In the genomic region with DNA sequence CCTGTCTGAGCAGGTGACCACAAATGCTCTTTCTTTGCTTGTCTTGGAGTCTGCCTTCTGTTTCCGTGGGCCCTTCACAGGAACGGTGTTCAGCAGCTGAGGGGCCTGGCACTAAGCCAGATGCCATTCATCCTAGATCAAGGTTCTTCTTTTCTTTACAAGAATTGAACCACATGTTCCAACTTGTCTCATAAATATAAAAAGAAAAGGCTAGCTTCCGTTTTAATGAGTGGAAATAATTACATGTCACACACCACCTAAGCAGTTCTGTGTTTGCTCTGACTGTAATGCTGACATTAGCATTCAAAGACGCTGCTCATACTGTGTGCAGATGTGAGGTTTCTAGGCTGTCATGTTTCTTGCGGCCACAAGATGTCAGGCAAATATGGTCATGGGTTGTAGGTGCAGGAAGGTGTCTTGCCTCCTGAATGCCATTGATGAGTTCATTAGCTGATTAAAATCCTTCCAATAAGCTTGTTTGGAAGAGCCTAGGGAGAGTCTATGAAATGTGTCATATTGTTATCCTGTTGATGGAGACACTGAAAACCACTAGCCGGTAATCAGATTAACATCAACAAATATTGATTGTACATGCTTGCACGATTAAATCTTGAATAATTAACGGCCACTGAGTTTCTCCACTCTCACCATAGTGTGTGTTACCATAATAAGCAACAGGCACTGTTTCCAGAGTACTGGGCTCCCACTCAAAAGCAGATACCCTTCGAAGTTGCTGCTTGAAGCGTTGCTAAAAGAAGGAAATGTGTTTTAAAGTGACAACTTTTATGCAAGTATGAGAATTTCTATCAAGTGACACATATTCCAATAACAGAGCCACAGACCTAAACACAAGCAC, we compare ENCODE assay signal across 8 mouse cellular contexts.
DNase-seq lines count a peak whose midpoint lies in the region; ATAC-seq and TF ChIP-seq lines count a peak whose summit lies in the region.

No protein-coding gene starts in this region.

- no peak overlapping the region for H3K4me3 ChIP-seq in layer of hippocampus, adult 2 months
- H3K4me3 ChIP-seq in embryonic facial prominence, embryonic 12.5 days = no peak overlapping the region
- H3K4me3 ChIP-seq in intestine, postnatal 0 days (ENCODE audit: low read depth, low read length) = no peak overlapping the region

- peak; percentile 84 for TF ChIP-seq CTCF in layer of hippocampus, adult 2 months (conservative IDR thresholded peaks at IDR 0.05)
- peak; percentile 84 for TF ChIP-seq CTCF in intestine, postnatal 0 days (IDR thresholded peaks at IDR 0.05; ENCODE audit: low read depth)

- H3K4me1 ChIP-seq in embryonic facial prominence, embryonic 12.5 days = 0 out of 2 replicates have a peak, but pooled peaks cover 9% of the 10 kb centered on the region
- H3K4me1 ChIP-seq in intestine, postnatal 0 days (replicated peaks; ENCODE audit: control insufficient read depth, insufficient read depth, low read length) = no peaks in the 10 kb centered on the region

- no peak overlapping the region for H3K9ac ChIP-seq in embryonic facial prominence, embryonic 12.5 days
- H3K9ac ChIP-seq in intestine, postnatal 0 days (ENCODE audit: low read depth, low read length) = no peak overlapping the region

- DNase-seq in layer of hippocampus, adult 2 months (ENCODE audit: low spot score in 2 of 2) = peak in 1 of 2 experiments; percentile 25
- DNase-seq in layer of hippocampus, postnatal 25 days (ENCODE audit: extremely low spot score in 1 of 2, low spot score in 1 of 2) = no peak
- DNase-seq in R1 (ENCODE audit: low read depth, low spot score) = peak; percentile 12
- DNase-seq in testis, postnatal 14 days (ENCODE audit: low spot score) = no peak
- DNase-seq in urinary bladder, adult 18-20 months (ENCODE audit: low spot score in 2 of 2) = no peak

- H3K27me3 ChIP-seq in embryonic facial prominence, embryonic 12.5 days = no peaks in the 10 kb centered on the region
- no peaks in the 10 kb centered on the region for H3K27me3 ChIP-seq in intestine, postnatal 0 days (replicated peaks; ENCODE audit: control insufficient read depth, insufficient read depth, low read length)

- 48% methylated on average over 10 of the region's 10 CpGs for WGBS in embryonic facial prominence, embryonic 12.5 days
- 42% methylated on average over 10 of the region's 10 CpGs for WGBS in intestine, postnatal 0 days

- no peaks in the 10 kb centered on the region for H3K9me3 ChIP-seq in embryonic facial prominence, embryonic 12.5 days
- no peaks in the 10 kb centered on the region for H3K9me3 ChIP-seq in intestine, postnatal 0 days (ENCODE audit: control insufficient read depth)

- H3K36me3 ChIP-seq in embryonic facial prominence, embryonic 12.5 days = no peaks in the 10 kb centered on the region
- no peaks in the 10 kb centered on the region for H3K36me3 ChIP-seq in intestine, postnatal 0 days (ENCODE audit: control insufficient read depth, insufficient read depth)

- peak; percentile 86 for ATAC-seq in embryonic facial prominence, embryonic 12.5 days (ENCODE audit: insufficient number of reproducible peaks, insufficient read depth, low FRiP score, low TSS enrichment)
- ATAC-seq in intestine, postnatal 0 days = peak; percentile 73
- ATAC-seq in megakaryocyte-erythroid progenitor cell, adult 5-6 weeks (replicated peaks; ENCODE audit: low FRiP score, low TSS enrichment, poor library complexity, severe bottlenecking) = peak; percentile 78

- no peak overlapping the region for H3K27ac ChIP-seq in layer of hippocampus, adult 2 months
- no peak overlapping the region for H3K27ac ChIP-seq in embryonic facial prominence, embryonic 12.5 days
- H3K27ac ChIP-seq in intestine, postnatal 0 days (ENCODE audit: low read depth, low read length) = no peak overlapping the region

- no peak overlapping the region for H3K4me2 ChIP-seq in embryonic facial prominence, embryonic 12.5 days (replicated peaks)
- H3K4me2 ChIP-seq in intestine, postnatal 0 days (replicated peaks; ENCODE audit: low read depth) = no peak overlapping the region
